Mouse (Mus musculus): ENCODE data around the gene Rpgrip1.
"Not testable (repeated sequence)": the region's sequence is repeated elsewhere in the genome, so short reads cannot be mapped to it uniquely, and the experiment has no call there.

The Rpgrip1 gene

DNA sequence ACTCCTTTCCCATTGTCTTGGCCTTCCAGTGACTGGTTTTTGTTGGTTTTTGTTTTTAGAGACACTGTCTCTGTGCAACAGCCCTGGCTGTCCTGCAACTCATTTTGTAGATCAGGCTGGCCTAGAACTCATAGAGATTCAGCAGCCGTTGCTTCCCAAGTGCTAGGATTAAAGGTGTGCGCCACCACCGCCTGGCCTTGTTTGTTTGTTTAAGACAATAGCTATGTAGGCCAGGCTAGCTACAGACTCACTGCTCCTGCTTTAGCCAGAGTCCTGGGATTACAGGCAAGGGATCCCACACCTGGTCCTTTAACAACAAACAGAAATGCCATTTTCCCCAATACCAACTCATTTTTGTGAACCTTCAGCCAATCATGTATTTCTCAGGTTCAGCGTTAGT, at the start of gene Rpgrip1:
Gene Rpgrip1 (plus strand): TSS at position 359 of the 400 bp plus-strand sequence.
- DNase-seq, result no peak

DNA sequence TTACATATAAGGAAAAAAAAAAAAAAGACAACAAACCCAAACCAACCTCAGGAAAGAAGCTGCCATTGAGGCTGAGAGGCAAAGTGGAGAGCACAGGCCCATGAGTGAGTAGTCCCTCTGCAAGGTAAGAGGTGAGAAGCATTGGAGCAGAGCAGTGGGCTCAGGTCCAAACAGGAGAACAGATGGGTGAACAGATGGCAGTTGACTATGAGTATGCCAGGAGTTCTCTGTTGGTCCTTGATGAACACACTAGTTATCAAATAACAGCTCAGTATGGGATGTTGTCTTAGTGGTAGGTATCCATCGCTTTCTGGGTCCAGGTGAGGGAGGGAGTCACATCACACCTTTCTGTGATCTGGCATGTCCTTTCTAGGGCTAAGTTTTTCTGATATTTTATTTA, 49.7 kb upstream of the Rpgrip1 start:
- no peak for DNase-seq

GRCm38 (mm10) chr14:52061798-52062197, 48.7 kb upstream of the Rpgrip1 start:
- DNase-seq, result no peak

DNA sequence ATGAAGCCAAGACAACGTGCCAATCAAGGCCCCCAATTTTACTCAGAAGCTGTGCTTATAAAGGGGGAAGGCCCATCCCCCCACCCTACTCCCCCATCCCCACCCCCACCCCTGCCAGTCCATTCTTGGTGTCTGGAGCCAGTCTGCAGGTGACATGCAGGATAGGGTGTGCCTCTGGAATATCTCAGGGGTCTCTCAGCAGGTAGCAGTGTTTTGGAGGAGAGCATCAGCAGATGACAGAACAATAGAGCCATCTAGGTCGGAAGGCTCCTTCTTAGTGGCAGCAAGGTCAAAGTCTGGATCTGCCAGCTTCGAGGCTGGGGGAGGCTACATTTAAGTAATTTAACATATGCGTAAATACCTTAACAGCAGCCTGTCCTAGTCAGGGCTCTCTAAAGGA, 44.4 kb upstream of the Rpgrip1 start:
- no peak for DNase-seq

- no peak for DNase-seq
Measured at GRCm38 (mm10) chr14:52071599-52072137, 38.8 kb upstream of the Rpgrip1 start.

DNA sequence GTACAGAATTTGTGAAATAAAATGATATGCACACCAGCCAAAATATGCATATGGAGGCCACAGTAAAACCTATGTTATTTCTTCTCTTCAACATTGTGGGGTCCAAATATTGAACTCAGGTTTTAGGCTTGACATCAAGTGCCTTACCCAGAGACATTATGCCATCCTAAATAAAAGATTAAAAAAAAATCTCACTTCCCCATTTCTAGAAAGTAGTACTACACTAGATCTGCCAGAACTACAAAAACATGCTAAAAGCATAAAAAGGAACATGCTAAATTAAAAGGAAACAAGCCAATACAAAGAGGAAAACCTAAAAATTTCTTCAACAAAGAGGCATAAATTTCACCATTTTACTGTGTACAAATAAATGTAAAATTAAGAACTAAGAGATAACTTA, 27.4 kb upstream of the Rpgrip1 start:
- no peak for DNase-seq

- DNase-seq, result no peak
Measured at GRCm38 (mm10) chr14:52094533-52094932, 16.0 kb upstream of the Rpgrip1 start.

DNA sequence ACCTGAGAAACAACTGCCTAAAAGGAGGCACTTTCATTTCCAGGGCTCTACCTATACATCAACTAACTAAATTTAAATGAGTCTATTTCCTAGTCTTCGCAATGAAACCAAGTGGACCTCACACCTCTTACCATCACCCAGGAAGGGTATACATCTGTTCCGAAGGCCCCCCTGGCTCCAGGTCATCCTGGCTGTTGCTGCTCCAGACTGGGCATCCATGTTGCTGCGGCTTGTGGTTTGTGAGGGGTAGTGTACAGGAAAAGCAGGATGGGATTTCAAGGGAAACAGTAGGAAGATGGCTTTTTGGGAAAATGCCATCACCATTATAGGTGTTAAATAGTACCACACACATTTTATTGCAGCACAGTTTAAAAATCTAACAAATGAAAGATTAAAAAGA, 13.3 kb upstream of the Rpgrip1 start:
- DNase-seq, result not testable (repeated sequence)

DNA sequence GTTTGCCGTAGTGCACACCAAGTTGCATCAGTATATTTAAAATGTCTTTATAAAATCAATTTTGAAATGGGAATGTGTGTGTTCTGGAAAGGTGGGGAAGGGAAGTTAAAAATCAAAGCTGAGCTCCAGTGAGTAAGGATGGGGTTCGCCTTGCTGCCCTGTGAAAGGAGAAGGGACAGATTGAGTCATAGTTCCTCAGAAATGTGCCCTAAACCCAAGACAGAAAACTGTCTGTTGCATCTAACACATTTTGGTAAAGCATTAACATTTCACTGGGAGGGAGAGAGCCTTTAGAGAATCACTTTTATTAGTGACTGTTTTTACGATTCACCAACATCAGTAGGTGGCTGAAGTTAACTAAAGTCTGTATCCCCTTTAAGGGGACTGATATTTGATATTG, 12.1 kb upstream of the Rpgrip1 start:
- not testable (repeated sequence) for DNase-seq

GRCm38 (mm10) chr14:52099563-52099962, 10.9 kb upstream of the Rpgrip1 start:
- no peak for DNase-seq

DNA sequence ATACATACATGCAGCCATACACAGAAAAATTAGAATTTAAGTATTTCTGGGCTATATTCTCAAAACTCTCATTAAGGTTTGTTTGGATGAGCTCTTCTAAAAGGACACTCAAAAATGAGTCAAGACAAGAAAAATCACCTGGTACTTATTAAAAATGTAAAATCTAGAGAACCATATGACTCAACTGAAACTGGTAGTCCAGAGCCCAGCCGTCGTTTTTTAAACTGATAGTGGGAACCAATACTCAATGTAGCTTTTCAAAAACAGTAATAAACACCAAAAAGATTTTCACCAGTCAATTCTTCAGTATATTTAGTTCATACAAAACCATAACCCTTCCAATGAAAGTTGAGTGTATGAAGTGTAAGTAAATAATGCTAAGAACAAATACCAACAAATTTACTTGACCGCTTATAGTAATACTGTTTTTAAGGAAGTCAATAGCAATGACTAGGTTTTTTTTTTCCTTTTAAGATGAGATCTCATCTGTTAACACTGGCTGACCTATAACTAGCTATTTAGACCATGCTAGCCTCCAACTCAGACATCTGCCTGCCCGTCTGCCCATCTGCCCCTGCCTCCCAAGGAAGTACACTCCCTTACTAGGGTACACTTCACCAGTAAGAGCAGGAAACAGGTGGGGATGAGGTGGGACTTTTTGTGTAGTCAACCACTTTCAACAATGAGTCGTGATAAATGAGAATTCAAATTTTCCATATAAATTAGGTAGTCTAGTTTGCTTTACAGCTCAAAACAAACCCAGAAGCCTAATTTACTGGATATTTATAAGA, 10.1 kb upstream of the Rpgrip1 start:
- no peak for DNase-seq

DNA sequence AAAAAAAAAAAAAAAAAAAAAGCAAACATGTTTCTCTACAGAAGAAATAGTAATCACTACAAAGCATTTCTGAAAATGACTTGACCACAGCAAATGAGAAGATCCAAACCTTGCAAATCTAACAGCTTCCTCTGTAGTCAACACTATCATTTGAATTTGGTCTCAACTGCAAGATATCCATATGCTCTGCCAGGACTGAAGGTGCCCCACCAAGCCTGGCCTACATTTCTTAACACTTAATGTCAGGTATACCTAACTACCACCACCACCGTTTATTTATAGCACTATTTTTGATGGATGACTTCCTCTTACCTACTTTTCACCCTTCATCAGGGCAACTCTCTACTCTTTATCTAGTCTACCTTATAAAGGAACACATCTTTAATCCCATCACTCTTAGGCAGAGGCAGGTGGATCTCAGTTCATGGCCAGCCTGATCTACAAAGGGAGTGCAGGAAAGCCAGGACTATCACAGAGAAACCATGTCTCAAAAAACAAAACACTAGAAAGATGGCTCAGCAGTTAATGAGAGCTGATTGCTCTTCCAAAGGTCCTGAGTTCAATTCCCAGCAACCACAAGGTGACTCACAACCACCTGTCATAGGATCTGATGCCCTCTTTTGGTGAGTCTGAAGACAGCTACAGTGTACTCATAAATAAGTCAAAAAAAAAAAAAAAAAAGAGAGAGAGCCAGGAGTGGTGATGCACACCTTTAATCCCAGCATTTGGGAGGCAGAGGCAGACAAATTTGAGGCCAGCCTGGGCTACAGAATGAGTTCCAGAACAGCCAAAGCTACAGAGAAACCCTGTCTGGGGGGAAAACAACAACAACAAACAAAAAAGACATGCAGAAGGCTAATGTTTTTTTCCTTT, 9.0 kb upstream of the Rpgrip1 start:
- DNase-seq, result no peak

DNA sequence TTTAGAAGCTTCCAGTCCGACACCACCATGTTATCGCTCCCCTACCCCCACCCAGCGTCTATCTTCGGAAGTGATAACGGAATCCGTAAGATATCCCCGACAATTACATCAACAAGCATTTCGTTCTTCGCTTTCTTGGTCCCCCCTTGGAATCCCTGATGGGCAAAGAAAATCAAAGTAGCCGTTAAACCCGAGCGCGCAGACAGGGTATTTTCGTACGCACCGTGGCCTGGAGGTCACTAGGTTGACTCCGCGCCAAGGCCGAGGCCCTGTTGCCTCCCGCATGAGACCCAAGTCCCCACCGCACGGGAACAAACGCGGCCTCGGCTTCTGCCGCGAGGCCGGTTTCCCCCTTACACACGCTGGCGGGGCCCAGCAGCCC, 7.0 kb upstream of the Rpgrip1 start:
- no peak for DNase-seq

GRCm38 (mm10) chr14:52103856-52104676, 6.4 kb upstream of the Rpgrip1 start, which contains the start of gene Hnrnpc:
TSS of gene Hnrnpc (minus strand) at chr14:52104028.
- peak; percentile 100 for DNase-seq

DNA sequence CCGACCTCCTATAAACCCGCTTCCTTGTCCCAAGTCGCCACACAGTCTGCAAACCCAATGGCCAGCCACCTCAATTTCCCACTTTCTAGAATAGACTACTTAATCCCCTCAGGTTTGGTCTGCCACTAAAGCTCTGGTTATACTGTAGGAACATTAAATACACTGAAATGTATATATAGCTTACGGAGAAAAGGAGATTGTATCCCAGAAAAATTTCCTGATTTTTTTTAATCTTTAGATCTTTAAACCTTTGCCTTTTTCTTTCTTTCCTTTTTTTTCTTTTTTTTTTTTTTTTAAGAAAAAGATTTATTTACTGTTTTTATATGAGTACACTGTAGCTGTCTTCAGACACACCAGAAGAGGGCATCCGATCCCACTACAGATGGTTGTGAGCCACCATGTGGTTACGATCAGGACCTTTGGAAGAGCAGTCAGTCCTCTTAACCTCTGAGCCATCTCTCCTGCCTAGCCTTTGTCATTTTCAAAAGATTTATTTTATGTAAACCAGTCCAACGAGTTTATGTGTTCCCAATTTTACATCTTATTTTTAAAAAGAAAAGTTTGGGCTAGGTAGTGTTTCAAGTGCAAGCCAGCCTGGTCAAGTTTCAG, 5.7 kb upstream of the Rpgrip1 start:
- DNase-seq, result no peak

- DNase-seq, result no peak
Measured at GRCm38 (mm10) chr14:52105308-52105707, 5.2 kb upstream of the Rpgrip1 start.

DNA sequence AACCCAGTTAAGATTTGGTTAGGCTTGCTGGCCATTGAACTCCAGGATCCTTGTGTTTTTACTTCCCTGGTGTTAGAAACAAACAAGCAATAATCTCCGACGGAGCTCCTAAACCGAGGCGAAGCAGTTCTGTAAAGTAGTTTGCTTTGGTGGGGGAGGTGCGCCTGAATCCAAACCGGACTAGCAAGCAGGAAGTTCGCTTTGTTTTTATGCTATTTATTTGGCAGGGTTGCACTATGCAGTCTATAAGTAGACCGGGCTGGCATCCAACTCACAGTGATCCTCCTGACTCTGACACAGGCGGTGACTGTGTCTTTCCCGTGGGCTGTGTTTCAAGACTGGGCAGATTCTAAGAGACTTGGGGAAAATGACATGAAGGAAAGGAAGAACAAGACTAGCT, 3.8 kb upstream of the Rpgrip1 start:
- peak; percentile 48 for DNase-seq

DNA sequence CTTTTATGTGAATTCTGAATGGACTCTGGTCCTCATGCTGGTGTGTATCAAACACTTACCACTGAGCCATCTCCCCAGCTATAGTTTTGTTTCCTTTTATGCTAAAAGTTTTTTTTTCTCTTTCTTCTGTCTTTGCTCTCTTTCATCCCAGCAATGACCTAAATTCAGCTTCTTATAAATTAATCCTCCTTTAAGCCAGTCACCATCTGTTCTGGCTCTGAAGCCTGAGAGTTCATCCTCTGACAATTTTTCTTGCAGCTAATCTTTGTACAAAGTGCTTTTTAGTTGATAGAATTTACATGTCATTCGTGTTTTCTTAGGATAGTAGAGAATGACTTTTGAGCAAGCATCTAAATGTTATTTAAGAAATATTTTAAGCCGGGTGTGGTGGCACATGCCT, 2.5 kb upstream of the Rpgrip1 start:
- DNase-seq, result no peak

- no peak for DNase-seq
Measured at GRCm38 (mm10) chr14:52114101-52114500, 3.6 kb downstream of the Rpgrip1 start.

- no peak for DNase-seq
Measured at GRCm38 (mm10) chr14:52117241-52117640, 6.7 kb downstream of the Rpgrip1 start.

DNA sequence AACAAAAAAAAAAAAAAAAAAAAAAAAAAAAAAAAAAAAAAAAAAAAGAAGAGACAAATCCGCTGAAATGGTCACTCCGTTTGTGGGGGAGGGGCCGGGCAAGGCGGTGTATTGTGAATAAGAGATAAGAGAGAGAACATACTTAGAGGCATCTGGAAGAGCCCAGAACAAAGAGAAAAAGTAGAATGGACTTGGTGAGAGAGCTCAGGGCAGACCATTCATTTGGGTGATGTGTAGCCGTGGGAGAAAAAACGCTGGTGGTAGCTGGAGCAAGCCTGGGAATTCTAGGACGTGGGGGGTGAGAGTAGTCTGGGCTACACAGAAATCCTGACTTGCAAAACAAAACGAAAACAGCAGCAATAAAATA, 7.9 kb downstream of the Rpgrip1 start:
- DNase-seq, result no peak

- peak; percentile 64 for DNase-seq
Measured at GRCm38 (mm10) chr14:52118823-52119608, 8.5 kb downstream of the Rpgrip1 start.
